Mouse (Mus musculus) spleen, adult 2 months (tissue): ENCODE data around the gene Fam47e.

ENCODE experiments used
- CTCF ChIP-seq: fragments of 200-500 bp; IDR thresholded peaks from 2 replicates; pipeline ENCODE4 v1.5.1; 2011; ENCODE audit warnings: mild to moderate bottlenecking, inconsistent platforms; ENCODE audit not compliant: insufficient read depth, insufficient read length, insufficient replicate concordance; ENCODE audit errors: extremely low read depth
- POLR2A ChIP-seq: fragments of 200-500 bp; IDR thresholded peaks from 2 replicates; pipeline ENCODE4 v1.6.1; 2011; ENCODE audit warnings: low read depth, low read length, inconsistent platforms

DNA sequence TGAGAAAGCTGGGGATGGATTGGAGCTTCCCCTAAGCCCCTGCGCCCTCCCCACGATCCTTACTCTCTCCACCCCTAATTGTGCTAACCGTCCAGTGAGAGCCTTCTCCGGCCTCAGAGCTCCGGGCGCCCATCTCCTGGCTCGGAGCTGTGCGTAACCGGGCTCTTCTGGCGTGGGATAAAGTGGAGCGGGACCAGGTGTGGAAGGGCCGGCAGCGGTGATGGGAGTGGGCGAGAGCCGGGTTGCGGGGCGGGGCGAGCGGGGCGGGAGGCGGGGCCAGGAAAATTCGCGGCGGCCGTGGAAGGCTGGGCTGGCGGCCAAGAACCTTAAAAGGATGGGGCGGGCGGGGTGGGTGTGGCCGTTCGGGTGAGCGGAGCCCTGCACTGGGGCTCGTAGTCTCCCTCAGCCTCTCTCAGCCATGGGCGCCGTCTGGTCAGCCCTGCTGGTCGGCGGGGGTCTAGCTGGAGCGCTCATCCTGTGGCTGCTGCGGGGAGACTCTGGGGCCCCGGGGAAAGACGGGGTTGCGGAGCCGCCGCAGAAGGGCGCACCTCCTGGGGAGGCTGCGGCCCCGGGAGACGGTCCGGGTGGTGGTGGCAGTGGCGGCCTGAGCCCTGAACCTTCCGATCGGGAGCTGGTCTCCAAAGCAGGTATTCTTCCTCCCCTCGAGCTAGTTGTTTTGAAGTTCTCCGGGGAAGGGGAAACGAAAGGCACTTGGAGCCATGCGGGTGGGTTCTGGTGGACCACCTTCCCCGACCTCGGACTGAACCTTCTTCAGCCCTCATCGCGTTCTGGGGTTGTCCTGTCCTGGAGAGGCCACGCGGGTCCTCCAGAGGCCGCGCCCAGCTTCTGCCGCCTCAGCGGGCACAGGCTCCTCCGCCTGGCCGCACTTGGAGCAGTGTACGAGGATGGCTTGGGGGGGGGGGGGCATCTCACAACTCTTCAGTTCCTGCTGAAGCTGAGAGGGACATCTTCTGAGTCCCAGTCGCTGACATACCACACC is 48.1 kb downstream of the Fam47e start, which contains the start of gene Stbd1:
- TF ChIP-seq CTCF (no peak), POLR2A (no peak)
